Mouse (Mus musculus): ENCODE measurements around the gene Hnrnpll.

The Hnrnpll gene

DNA sequence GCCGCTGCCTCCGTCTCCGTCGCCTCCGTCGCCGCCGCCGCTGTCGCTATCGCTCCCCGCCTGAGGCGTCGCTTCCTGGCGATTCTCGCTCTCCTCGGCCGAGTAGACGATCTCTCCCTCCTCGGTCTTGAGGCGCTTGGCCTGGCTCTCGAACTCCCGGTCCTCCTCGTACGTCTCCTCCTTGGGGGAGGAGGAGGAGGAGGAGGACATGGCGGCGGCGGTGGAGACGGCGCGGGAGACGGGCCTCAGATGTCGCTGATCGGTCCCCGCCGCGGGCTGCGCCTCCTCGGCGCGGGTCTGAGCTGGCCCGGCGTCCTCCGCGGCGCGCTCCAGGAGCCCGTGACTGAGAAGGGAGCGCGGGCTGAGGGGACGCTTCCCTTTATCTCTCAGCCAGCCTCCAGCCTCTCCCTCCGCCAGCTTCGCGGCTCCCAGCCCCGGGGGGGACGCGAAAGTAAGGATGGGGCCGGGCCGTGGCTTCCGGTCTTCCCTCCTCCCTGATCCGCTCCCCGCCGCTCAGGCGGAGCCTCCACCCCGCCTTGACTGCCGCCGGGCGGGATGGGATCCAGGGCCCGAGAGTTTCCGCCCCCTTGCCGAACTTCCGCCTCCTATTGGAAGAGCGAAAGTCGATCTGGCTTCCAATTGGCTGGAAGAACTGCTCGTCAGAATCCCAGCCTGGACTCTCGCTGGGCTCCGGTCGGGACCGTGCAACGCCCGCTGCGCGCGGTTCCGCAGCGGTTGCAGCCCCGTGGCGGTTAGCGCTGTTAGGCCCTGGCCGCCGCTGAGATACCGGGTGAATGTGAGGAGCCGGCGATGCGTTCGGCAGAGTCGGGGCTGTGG is at the start of gene Hnrnpll:
Hnrnpll (minus strand) TSS at position 552 of the 837 bp plus-strand sequence.
- peak; percentile 99 for DNase-seq

DNA sequence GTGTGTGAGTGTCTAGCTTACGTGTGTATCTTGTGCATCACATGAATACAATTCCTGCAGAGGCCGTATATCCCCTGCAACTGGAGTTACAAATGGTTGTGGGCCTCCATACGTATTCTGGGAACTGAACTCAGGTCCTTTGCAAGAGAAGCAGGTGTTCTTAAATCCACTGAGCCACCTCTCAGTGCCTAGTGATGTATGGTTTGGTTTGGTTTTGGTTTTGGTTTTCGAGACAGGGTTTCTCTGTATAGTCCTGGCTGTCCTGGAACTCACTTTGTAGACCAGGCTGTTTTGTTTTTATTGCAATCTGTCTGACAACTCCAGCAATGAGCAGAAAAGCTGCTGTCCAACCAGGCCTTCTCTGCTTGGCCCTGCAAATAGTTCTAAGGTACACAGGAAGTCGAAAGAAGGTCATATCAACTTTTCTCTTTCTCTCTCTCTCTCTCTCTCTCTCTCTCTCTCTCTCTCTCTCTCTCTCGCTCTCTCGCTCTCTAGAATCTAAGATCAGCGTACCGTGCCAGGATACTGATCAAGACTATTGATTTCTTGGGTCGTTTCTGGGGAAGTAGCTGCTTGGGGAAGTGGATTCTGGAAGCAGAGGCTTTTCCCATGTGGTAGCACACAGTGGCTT is 43.3 kb upstream of the Hnrnpll start:
- DNase-seq: no peak

DNA sequence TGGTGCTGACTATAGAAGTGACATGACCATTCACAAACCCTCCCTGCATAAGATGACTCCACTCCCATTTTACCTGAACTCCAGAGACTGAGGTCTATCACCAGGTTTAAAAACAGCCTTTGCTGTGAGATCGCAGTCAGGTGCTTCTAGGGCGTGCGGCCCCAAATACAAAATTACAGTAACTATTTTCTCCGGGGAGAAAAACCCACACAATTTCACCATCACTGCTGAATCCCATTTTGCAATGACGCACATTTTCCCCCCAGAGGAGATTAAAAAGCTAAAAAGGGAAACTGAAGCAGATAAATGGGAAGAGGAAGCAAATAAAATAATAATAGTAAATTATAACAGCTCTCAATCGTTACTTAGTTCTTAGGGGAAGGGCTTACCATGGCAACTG is 37.7 kb upstream of the Hnrnpll start:
- DNase-seq: no peak

DNA sequence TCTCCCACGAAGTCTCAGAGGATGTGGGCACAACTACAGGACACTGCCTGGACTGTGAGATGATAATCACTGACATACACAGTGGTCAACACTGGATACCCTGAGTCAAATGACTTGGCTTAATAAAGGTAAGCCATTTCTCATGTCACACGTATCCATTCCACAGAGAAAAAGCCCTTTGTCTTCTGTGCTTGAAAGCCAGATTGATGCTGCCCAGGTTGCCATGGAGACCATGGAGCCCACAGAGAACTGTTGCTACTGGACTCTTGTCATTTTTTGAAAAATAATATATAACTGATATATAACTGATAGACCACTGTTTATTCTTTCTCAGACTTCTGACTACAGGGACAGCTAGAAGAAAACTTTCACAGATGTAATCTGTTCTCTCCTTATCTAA is 35.1 kb upstream of the Hnrnpll start:
- no peak for DNase-seq

DNA sequence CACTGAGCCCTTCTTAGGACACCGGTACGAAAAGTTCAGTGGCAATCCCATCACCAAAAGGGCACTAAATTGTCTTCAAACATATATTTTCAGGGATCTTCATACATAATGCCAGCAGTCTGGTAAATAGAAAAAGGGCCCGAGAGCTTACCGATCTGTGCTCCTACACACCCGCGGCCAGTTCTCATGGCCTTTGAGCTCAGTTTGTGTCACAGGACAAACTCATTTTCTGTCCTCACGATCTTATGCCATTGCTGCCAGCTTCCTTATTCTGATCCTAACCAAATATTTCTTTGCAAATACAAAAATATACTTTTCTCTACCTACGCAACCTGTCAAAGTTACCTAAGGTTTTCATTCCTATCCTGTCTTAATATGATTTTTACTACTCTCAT is 34.6 kb upstream of the Hnrnpll start:
- no peak for DNase-seq

DNA sequence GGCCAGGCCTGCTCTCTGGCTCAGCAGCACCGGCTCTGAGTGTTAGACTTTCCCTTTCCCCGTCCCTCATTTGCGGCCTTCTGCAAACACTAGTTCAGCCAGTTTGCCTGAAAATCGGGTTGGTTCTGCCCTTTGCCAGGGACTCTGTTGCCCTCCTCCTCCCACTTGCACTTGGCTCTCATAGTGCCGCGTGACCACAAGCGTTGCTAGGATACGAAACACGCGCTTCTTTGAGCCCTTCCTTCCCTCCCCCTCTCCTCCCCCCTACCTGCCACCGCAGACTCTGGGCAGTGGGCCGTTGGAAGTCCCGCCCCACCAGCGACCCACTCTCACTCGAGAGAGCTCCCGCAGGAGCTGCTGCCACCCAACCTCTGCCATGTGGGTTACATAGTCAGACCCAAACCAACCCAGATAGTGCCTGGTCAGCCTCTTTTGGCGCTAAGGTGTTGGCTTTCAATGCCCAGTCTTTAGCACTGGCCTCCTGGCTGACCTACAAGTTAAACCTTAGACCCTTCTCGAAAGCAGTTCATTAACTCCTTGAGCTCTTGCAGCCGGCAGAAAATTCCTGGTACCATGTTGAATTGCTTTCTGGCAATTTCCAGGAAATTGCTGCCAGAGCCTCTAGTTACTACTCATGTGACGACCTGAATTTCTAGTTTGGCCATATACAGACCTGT is 34.0 kb upstream of the Hnrnpll start:
- DNase-seq: peak; percentile 92

DNA sequence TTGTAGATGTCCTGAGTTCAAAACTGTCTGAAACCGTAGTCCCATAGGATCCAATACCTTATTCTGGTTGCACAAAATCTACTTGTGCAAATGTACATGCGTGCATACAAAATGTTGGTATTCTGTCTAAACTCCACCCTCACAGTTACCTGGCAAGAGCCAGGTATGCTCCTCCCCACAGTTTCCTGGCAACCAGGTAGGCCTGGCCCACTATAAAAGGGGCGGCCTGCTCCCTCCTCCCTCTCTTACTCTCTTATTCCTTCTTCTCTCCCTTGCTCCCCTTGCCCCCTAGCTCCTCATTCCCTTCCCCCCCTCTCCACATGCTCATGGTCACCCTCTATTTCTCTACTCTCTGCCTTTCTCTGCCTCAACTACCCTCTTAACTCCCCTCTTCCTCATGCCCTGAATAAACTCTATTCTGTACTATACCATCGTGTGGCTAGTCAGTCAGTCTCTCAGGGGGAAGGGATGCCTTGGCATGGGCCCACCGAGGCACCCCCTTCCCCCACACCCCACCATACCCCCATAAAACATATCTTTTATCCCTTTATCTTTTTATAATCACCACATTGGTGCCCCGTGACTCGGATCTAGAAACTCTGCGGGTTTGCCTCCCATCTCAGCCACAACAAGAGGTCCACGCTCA is 33.2 kb upstream of the Hnrnpll start:
- DNase-seq: no peak

DNA sequence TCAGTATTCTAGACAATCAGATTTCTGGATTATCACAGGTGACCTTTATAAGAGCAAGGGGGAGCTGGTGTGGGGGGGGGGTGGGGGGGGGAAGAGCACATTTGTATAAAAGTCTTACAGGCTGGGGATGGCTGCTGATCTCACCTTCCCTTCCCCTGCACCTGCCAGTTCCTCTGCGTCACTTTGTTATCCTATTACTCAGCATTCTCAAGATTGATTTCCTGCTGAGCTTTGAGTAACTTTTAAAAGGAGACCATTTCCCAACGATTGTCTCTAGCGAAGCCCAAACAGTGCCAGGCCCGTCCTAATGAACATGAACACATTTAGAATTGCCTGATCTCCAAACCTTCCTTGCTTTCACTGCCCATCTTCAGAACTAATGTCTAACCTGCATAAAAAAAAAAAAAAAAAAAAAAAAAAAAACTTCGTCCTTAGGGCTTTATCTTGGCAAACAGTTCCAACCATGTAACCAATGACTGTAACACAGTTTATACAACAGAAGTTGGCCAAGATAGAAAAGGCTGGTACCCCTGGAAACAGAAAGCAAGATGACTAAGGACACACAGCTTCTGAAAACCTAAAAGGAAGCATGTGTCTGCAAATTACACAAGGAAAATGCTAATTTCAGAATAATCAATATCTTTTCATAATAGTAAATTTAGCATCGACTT is 29.9 kb upstream of the Hnrnpll start:
- no peak for DNase-seq

DNA sequence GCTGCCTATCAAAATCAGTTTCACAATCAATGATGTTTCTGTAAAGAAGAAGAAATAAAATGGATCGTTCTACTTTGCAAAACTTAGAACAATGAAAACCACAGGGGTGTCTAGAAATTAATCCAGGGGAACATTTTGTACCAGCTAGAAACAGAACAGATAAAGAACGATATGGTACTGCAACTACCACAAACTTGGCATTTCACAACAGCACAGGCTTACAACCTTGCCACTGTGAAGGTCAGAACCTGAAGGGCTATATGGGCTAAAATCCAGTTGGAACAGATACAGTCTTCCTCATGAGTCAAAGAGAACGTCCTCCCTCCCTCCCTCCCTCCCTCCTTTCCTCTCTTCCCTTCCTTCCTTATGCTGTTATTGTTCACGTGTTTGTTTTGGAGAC is 28.4 kb upstream of the Hnrnpll start:
- no peak for DNase-seq

DNA sequence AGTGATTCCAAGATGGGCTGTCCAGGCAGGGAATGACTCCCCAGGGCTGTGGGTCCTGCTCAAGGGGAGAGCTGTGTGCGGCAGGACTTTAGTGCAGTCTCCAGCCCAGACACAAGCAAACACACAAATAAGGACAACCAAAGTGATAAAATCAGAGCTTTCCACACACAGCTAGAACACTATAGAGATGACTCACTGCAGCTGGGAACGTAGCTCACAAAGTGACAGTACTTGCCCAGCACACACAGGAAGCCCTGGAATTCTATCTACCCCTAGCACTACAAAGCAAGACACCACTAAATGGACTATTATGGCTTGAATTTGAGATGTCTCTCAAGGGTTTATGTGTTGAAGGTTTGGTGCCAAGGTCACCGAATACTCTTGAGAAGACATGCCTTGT is 26.0 kb upstream of the Hnrnpll start:
- no peak for DNase-seq

DNA sequence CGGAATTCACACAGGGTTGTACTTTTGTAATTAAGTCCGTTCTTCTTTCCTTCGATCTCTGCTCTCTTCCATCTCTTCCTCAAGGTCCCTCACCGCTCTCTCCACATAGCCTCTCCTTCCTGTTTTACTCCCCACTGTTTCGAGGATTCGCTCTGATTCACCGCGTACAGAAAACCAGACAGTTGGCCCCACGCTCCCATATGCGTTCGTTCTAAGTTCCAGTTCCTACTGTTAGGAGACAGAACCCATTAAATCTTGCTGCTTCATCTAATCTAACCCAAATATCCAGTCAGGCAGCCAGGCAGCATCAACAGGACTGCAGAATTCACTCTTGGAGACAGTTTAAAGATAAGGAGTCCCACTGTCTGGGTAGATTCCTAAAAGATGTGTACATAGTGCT is 24.5 kb upstream of the Hnrnpll start:
- DNase-seq: no peak

DNA sequence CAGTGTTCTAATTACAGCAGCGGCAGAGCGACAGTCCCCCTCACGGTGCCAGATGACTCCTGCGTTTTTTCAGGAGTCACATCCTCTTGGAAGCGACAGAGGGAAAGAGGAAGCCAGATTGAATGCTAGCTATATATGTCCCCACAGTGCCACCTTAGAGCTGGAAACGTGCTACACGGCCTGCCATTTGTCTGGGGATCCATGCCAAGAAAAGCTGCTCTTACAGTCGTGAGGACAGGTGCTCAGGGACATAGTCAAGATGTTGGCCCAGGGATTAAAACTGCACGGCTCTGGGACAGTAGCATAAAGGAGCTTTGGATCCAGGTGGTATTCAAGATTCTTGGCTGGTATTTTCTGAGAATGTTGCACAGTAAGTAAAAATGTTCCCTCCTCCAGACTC is 22.3 kb upstream of the Hnrnpll start:
- no peak for DNase-seq

DNA sequence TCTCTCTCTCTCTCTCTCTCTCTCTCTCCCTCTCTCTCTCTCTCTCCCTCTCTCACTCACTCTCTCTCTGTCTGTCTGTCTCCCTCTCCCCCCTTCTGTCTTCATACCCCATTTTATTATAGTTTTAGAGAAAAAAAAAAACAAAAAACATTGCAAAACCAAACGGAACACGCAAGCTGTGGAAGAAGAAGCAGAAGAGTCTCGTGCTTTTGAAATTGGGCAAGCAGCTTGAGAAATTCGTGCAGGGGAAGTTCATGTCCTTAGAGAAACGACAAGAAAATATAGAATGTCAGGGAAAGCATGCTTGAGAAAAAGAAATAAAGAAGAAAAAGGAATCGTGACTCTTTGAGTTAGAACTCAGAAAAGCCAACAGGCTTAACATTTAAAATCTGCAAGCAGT is 21.1 kb upstream of the Hnrnpll start:
- DNase-seq: no peak

DNA sequence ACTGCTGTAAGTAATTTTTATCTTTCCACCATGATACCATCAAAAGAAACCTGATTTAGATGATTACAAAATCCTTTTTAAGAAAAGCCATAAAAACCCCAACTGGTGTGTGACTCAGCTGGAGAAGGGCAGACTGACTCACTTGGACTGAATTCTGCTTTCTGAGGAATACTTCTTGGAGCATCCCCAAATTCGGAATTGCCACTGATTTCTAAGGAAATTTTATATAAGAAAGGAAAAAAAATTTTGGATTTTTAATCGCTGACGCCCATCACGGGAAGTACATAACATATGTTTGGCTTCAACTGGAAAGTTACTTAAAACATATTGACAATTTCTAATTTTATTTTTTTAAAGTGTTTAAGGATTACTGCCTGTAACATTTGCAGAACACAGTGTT is 16.6 kb upstream of the Hnrnpll start:
- no peak for DNase-seq

DNA sequence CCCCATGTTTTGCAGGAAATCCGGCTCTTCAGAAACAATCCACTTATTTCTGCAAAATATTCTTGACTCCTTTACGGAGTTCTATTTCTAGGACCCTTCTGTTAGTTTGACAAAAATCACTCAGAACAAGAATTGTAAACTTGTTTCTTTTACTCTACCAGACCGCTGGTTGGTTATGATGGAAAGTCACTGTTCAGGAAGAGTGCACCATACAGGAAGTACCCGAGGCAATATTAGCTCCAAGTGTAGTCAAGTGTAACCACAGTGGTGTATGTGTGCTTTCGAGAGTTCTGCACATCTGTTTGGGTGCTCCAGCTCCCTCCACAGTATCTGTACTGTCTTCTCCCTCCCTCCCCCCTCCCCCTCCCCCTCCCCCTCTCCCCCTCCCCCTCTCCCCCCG is 5.1 kb upstream of the Hnrnpll start:
- DNase-seq: no peak

DNA sequence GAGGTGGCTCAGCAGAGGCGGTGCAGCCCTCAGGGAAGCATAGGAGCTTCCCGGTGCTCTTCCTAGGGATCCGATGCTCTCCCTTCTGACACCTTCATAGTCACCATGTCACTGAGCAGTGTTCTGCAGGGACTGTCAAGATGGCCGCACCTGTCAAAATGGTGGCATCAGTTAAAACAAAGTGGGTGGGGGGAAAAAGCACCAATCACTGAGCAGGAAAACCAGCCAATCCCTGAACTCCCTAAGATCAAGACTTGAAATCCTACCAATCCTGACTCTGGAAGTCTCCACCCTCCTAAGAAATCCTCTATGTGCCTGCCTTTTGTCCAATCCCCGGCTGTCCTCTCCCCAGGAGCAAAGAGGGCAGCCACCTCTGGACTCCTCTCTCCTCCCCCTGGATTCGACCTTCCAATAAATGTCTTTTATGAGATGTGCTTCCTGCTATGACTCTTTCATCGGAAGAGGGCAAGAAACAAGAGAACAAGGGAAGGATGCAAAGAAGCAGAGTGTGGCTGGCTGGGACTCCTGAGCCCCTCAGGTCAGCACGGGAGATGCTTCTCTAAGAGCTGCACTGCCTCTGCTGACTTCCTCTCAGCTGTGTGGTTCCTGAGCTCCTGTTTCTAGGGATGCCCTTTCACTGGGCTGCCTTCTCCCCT is 1.8 kb upstream of the Hnrnpll start:
- no peak for DNase-seq

DNA sequence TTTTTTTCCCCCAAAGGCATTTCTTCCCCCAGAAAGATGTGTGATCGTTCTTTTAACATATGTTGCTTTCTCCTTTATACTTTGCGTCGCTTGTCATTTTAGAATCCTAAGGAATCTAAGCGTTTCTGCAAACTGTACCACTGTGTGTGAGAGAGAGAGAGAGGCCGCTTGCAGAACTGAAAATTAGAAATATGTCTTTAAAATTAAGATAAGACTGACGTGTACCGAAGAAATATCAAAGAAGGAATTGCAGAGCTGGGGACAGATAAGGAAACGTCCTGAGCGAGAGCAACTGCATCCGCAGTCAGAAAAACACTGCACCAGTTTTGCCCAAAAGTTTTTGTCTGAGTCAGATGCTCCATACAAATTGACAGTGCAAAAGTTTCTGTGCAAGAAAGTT is 1.3 kb upstream of the Hnrnpll start:
- DNase-seq: no peak

DNA sequence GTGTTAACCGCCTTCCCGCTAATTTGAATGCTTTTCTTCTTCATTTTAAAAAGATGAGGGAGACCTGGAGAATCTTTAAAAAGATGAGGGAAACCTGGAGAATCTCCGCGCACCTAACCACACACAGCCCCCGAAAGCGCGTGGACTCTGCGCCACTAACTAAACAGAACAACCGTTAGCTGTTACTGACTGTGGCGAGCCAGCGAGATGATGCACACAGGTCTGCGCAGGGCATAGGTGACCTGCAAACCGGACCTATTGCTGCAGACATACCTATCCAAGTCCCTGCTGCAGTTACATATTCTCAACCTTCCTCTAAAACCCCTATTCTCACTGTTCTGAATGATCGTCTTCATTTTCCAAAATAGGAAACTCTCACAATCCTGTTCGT is 481 bp upstream of the Hnrnpll start:
- DNase-seq: no peak

DNA sequence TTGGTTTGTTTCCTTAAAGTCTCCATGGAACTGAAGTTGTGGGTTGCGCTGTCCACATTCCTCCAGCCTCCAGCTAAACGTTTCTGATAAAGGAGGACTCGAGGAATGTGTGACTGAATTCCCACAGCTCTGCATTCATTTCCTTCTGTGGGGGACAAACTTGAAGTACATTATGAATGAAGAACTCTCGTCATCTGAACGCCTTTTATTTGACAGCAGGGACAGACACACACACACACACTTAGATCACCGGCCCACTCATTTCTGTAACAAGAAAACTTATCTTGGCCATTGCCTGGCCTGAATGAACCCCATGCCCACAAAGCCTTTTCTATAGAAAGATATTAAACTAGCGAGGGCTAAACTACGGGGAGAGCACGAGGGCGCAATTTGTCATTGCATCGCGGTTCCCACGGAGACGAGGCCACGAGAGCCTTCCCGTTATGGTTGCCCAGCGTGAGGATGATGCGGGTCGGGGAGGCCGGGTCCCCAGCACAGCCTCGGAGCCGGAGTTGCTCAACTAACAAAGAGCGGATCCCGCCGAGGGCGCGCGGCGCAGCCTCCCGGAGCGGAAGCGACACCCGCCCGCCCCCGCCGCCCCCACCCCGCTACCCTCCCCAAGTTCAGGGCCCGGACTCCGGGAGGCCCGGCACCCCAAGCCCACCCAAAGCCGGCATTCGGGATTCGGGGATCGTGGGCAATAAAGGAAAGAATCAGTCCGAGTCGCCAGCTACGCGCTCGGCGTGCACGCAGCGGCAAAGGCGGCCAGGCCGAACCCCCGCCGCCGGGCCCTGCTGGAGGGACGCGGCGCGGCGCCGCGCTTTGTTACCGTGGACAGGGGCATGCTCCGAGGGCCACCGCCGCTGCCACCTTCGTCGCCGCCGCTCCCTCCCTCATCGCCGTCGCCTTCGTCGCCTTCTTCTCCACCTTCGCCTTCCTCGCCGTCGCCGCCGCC is 1.0 kb downstream of the Hnrnpll start:
- DNase-seq: peak; percentile 24

DNA sequence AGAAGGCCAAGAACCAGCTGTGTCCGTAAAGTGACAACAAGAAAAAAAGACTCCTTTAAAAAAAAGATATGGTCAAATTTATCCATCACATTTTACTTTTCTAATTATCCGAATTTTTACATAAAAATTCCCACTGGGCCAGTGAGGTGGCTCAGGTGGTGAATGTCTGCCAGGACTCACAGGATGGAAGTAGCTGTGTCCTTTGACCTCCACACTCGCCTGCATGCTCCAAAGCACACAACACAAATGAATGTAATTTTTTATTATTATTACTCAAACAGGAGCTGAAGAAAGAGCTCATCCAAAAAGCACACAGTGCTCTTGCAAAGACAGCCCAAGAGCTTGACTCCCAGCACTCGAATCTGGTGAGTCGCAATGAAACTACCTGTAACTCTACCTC is 2.0 kb downstream of the Hnrnpll start:
- DNase-seq: peak; percentile 41

DNA sequence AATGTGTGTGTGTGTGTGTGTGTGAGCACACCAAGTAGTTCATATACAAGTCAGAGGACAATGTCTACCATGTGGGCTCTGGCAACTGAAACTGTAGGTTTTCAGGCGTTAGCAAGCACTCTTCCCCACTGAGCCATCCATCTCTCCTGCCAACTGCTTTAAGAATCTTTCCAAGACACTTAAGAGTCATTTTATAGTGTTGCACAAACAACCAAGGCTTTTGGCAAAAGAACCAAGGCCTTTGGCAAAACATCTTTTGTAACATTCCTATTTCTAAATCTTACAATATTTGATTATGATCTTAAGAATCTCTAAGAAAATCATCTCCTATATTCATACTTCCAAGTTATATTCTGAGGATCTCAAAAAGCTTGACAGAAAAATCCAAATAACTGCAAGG is 2.4 kb downstream of the Hnrnpll start:
- DNase-seq: no peak

Measured in kidney, adult 9 months (tissue).